Mouse (Mus musculus) kidney, adult 2 months (tissue): ENCODE results near the gene Cpa5.

ENCODE experiments used
- CTCF ChIP-seq: fragments of 200-500 bp; conservative IDR thresholded peaks from 2 replicates; pipeline ENCODE4 v1.5.1; 2011; ENCODE audit warnings: low read depth, mild to moderate bottlenecking, control low read depth, low read length, moderate library complexity, mixed read lengths; ENCODE audit not compliant: insufficient read depth, insufficient read length
- POLR2A ChIP-seq: fragments of 200-500 bp; IDR thresholded peaks from one replicate; pipeline ENCODE4 v1.6.1; 2011; ENCODE audit warnings: low read depth, low read length, control low read depth

- no peak for TF ChIP-seq POLR2A
- no peak for TF ChIP-seq CTCF
Observed at GRCm38 (mm10) chr6:30674714-30675280, 64.0 kb downstream of the Cpa5 start.
